Mouse (Mus musculus) neural tube, embryonic 10.5 days (tissue): Measurements from ENCODE around the gene Gm21969.
A peak's percentile ranks its signal among the peaks of the same experiment; 100 is the strongest.

Source experiments
- DNase-seq: peaks from one replicate; pipeline ENCODE4 v3.0.0-alpha.2; 2017; ENCODE audit warnings: low spot score; ENCODE audit errors: extremely low spot score

Gene Gm21969

GRCm38 (mm10) chr4:139584704-139585103, 18.3 kb upstream of the Gm21969 start:
- DNase-seq = no peak

- DNase-seq = no peak
These were observed 17.3 kb upstream of the Gm21969 start for GRCm38 (mm10) chr4:139585713-139586112.

GRCm38 (mm10) chr4:139587370-139587769, 15.6 kb upstream of the Gm21969 start:
- no peak for DNase-seq

- DNase-seq = no peak
These were observed 15.2 kb upstream of the Gm21969 start for GRCm38 (mm10) chr4:139587773-139588172.

GRCm38 (mm10) chr4:139589351-139590027, 13.5 kb upstream of the Gm21969 start:
- no peak for DNase-seq

- DNase-seq = peak; percentile 84
These were observed 12.5 kb upstream of the Gm21969 start for GRCm38 (mm10) chr4:139590446-139590845.

- DNase-seq = no peak
These were observed 10.1 kb upstream of the Gm21969 start for GRCm38 (mm10) chr4:139592895-139593294.

GRCm38 (mm10) chr4:139593383-139593782, 9.6 kb upstream of the Gm21969 start:
- DNase-seq = no peak

GRCm38 (mm10) chr4:139594062-139594461, 8.9 kb upstream of the Gm21969 start:
- DNase-seq = no peak

GRCm38 (mm10) chr4:139596715-139597114, 6.3 kb upstream of the Gm21969 start:
- no peak for DNase-seq

GRCm38 (mm10) chr4:139597286-139598284, 5.4 kb upstream of the Gm21969 start:
- DNase-seq = no peak

GRCm38 (mm10) chr4:139598356-139598755, 4.6 kb upstream of the Gm21969 start:
- DNase-seq = no peak

- peak; percentile 86 for DNase-seq
These were observed 4.0 kb upstream of the Gm21969 start for GRCm38 (mm10) chr4:139598950-139599518.

GRCm38 (mm10) chr4:139601519-139602356, 1.2 kb upstream of the Gm21969 start:
- no peak for DNase-seq

- DNase-seq = no peak
These were observed 2.2 kb downstream of the Gm21969 start for GRCm38 (mm10) chr4:139605216-139605615.

GRCm38 (mm10) chr4:139606732-139607131, 3.7 kb downstream of the Gm21969 start:
- DNase-seq = no peak

- no peak for DNase-seq
These were observed 6.0 kb downstream of the Gm21969 start for GRCm38 (mm10) chr4:139608975-139609374.

- DNase-seq = no peak
These were observed 8.0 kb downstream of the Gm21969 start for GRCm38 (mm10) chr4:139610954-139611353.

- DNase-seq = peak; percentile 92
These were observed 8.6 kb downstream of the Gm21969 start for GRCm38 (mm10) chr4:139611542-139611953.

GRCm38 (mm10) chr4:139614524-139615260, 11.7 kb downstream of the Gm21969 start:
- no peak for DNase-seq
